Mouse (Mus musculus) adrenal gland, adult 8-10 months (tissue): ENCODE measurements around the gene Vwce. TPM values are rescaled to one million over a fixed set of nuclear protein-coding genes. Genes with fewer than 3 reads are reported as not detected.

Experiments used
- total RNA-seq, 4 experiments: library from RNA; stranded (reverse); gene quantifications; 2 replicates each; pipeline ENCODE4 v1.2.4; 2022

The Vwce gene
- total RNA-seq, 4 experiments from 2014 or later = 0.06 to 1.7 (median 0.59) TPM; not detected in 1

Other genes with a start within 250 kb of the Vwce start
- gene Syt7, start 245.1 kb upstream of the Vwce start, total RNA-seq = 10 to 100 TPM; 32.9 to 54.6 (median 44.5) TPM
- gene Lrrc10b, start 176.7 kb upstream of the Vwce start, total RNA-seq = 1 to 10 TPM; 2.6 to 3.8 (median 3.5) TPM
- 1 to 10 TPM in 2 of 4 experiments, under 1 TPM in 2; 0.52 to 2.2 (median 1.0) TPM for gene Ppp1r32, start 151.3 kb upstream of the Vwce start, total RNA-seq
- gene Cpsf7, start 108.9 kb upstream of the Vwce start, total RNA-seq = 10 to 100 TPM; 46.9 to 89.6 (median 65.8) TPM
- gene Sdhaf2, start 108.1 kb upstream of the Vwce start, total RNA-seq = 10 to 100 TPM; 57.2 to 75.2 (median 66.6) TPM
- gene Tmem216, start 78.0 kb upstream of the Vwce start, total RNA-seq = 10 to 100 TPM; 20.9 to 28.1 (median 23.5) TPM
- gene Cyb561a3, start 57.0 kb upstream of the Vwce start, total RNA-seq = 10 to 100 TPM; 20.4 to 25.9 (median 22.7) TPM
- 10 to 100 TPM in 2 of 4 experiments, 1 to 10 TPM in 2; 9.3 to 16.1 (median 12.2) TPM for gene Tmem138, start 56.9 kb upstream of the Vwce start, total RNA-seq
- gene Ddb1, start 28.9 kb upstream of the Vwce start, total RNA-seq = 100 to 1,000 TPM; 281 to 297 (median 289) TPM
- gene Tkfc, start 28.6 kb upstream of the Vwce start, total RNA-seq = 10 to 100 TPM; 20.6 to 22.2 (median 21.3) TPM
- gene Pga5, start 43.9 kb downstream of the Vwce start, total RNA-seq = not detected
- gene Vps37c, start 54.5 kb downstream of the Vwce start, total RNA-seq = 10 to 100 TPM; 24.3 to 40.8 (median 25.3) TPM
- gene Cd5, start 104.8 kb downstream of the Vwce start, total RNA-seq = under 1 TPM in 2 of 4 experiments, not detected in 2; 0.12 to 0.27 TPM
- under 1 TPM in 2 of 4 experiments, not detected in 2; 0.18 to 0.30 TPM for gene Cd6, start 195.8 kb downstream of the Vwce start, total RNA-seq
- gene Slc15a3, start 205.5 kb downstream of the Vwce start, total RNA-seq = 1 to 10 TPM; 3.7 to 8.4 (median 5.1) TPM
- 10 to 100 TPM; 39.0 to 47.6 (median 39.9) TPM for gene Tmem132a, start 235.7 kb downstream of the Vwce start, total RNA-seq
- gene Tmem109, start 247.8 kb downstream of the Vwce start, total RNA-seq = 100 to 1,000 TPM; 132 to 209 (median 153) TPM